ENCODE assay signal across 10 mouse cellular contexts in the genomic region with DNA sequence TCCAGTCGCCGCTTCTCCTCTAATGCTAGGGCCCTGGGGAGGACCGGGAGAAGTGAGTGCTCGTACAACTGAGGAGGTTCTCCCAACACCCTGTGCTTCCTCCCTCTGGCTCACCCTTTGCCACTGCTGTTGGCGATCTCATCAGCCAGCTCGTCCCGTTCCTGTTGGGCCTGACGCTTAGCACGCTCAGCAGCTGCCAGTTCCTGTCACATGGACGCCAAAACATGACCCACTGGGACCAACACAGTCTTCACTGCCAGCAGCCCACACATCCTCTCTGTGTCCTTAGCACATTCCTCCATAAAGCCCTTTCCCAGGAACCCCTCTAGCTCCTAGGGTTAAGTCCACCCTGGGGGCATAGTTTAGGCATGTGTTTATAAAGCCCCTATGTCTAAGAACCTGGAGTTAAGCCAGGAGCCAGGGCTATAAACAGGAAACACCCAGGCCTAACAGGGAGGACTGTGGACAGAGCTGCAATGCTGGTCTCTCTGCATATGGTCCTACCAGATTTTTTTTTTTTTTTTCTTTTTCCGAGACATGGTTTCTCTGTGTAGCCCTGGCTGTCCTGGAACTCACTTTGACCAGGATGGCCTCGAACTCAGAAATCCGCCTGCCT. TPM values are rescaled to one million over a fixed set of nuclear protein-coding genes. Genes with fewer than 3 reads are reported as not detected.
A peak's percentile ranks its signal among the peaks of the same experiment; 100 is the strongest.
DNase-seq lines count a peak whose midpoint lies in the region; ATAC-seq and TF ChIP-seq lines count a peak whose summit lies in the region.
"Had no signal": no experiment of that assay in that cellular context is flagged by ENCODE, and none has a peak within 500 bp of the region (broad histone marks: within the 10 kb centered on the region; RNA-seq: fewer than 3 reads in every experiment).

No protein-coding gene starts in this region.

- no peak for ATAC-seq in midbrain, postnatal 0 days (ENCODE audit: low FRiP score)
- ATAC-seq in midbrain, embryonic 15.5 days (replicated peaks), result no peak
- peak; percentile 39; the same call in 1 of the 2 replicates for ATAC-seq in stomach, embryonic 14.5 days (ENCODE audit: insufficient number of reproducible peaks, insufficient read depth, low FRiP score, low read depth)
- no peak for ATAC-seq in forebrain, embryonic 15.5 days (replicated peaks)

- H3K4me1 ChIP-seq in midbrain, postnatal 0 days (ENCODE audit: insufficient read depth, low read length), result no peaks in the 10 kb centered on the region
- no peaks in the 10 kb centered on the region for H3K4me1 ChIP-seq in midbrain, embryonic 15.5 days
- H3K4me1 ChIP-seq in stomach, embryonic 14.5 days (ENCODE audit: control insufficient read depth, insufficient read depth, low read length), result no peaks in the 10 kb centered on the region
- no peaks in the 10 kb centered on the region for H3K4me1 ChIP-seq in forebrain, embryonic 15.5 days
- H3K4me1 ChIP-seq in forebrain, embryonic 10.5 days, result no peaks in the 10 kb centered on the region

- 82% methylated on average over 13 of the region's 13 CpGs for WGBS in midbrain, postnatal 0 days
- WGBS in midbrain, embryonic 15.5 days, result 81% methylated on average over 13 of the region's 13 CpGs
- 71% methylated on average over 13 of the region's 13 CpGs for WGBS in stomach, embryonic 14.5 days
- WGBS in forebrain, embryonic 15.5 days, result 71% methylated on average over 13 of the region's 13 CpGs
- 90% methylated on average over 13 of the region's 13 CpGs for WGBS in forebrain, embryonic 10.5 days

- peak; percentile 14 for DNase-seq in midbrain, postnatal 0 days (ENCODE audit: low spot score)
- peak; percentile 71 to 76 for DNase-seq in gastrocnemius, adult 8-10 months (ENCODE audit: low spot score in 2 of 2)
- peak; percentile 69 for DNase-seq in kidney, adult 9 months
- no peak for DNase-seq in spleen, postnatal 36 days (ENCODE audit: low spot score in 2 of 2)
- no peak for DNase-seq in forebrain, embryonic 10.5 days (ENCODE audit: extremely low spot score, low spot score)
- DNase-seq: right cerebral cortex, adult 18-20 months had no signal

- H3K4me2 ChIP-seq in midbrain, postnatal 0 days (ENCODE audit: low read depth, low read length, poor library complexity, severe bottlenecking), result no peak overlapping the region
- H3K4me2 ChIP-seq in midbrain, embryonic 15.5 days, result no peak overlapping the region
- no peak overlapping the region for H3K4me2 ChIP-seq in stomach, embryonic 14.5 days (replicated peaks; ENCODE audit: low read depth, low read length)
- no peak overlapping the region for H3K4me2 ChIP-seq in forebrain, embryonic 15.5 days (replicated peaks)

- no peak for TF ChIP-seq CTCF in midbrain, postnatal 0 days (IDR thresholded peaks at IDR 0.05)

- no peak overlapping the region for H3K4me3 ChIP-seq in midbrain, postnatal 0 days (ENCODE audit: low read depth, low read length)
- no peak overlapping the region for H3K4me3 ChIP-seq in midbrain, embryonic 15.5 days
- H3K4me3 ChIP-seq in stomach, embryonic 14.5 days (ENCODE audit: low read depth, low read length), result no peak overlapping the region
- H3K4me3 ChIP-seq in forebrain, embryonic 15.5 days, result no peak overlapping the region
- no peak overlapping the region for H3K4me3 ChIP-seq in forebrain, embryonic 10.5 days

- H3K9me3 ChIP-seq in midbrain, postnatal 0 days (ENCODE audit: low read length), result no peaks in the 10 kb centered on the region
- no peaks in the 10 kb centered on the region for H3K9me3 ChIP-seq in midbrain, embryonic 15.5 days
- no peaks in the 10 kb centered on the region for H3K9me3 ChIP-seq in stomach, embryonic 14.5 days (ENCODE audit: control insufficient read depth, low read depth, low read length)
- no peaks in the 10 kb centered on the region for H3K9me3 ChIP-seq in forebrain, embryonic 15.5 days
- H3K9me3 ChIP-seq in forebrain, embryonic 10.5 days, result no peaks in the 10 kb centered on the region

- H3K9ac ChIP-seq in midbrain, postnatal 0 days (replicated peaks; ENCODE audit: low read length, poor library complexity, severe bottlenecking), result no peak overlapping the region
- H3K9ac ChIP-seq in midbrain, embryonic 15.5 days, result no peak overlapping the region
- H3K9ac ChIP-seq in stomach, embryonic 14.5 days (replicated peaks; ENCODE audit: low read depth, low read length), result no peak overlapping the region
- H3K9ac ChIP-seq in forebrain, embryonic 15.5 days (replicated peaks), result no peak overlapping the region

- no peaks in the 10 kb centered on the region for H3K27me3 ChIP-seq in midbrain, postnatal 0 days (ENCODE audit: insufficient read depth, low read length)
- H3K27me3 ChIP-seq in midbrain, embryonic 15.5 days (replicated peaks), result no peaks in the 10 kb centered on the region
- H3K27me3 ChIP-seq in stomach, embryonic 14.5 days (ENCODE audit: control insufficient read depth, insufficient read depth, low read length), result no peaks in the 10 kb centered on the region
- H3K27me3 ChIP-seq in forebrain, embryonic 15.5 days, result no peaks in the 10 kb centered on the region
- H3K27me3 ChIP-seq in forebrain, embryonic 10.5 days (ENCODE audit: poor library complexity, severe bottlenecking), result no peaks in the 10 kb centered on the region

- H3K36me3 ChIP-seq in midbrain, postnatal 0 days (ENCODE audit: insufficient read depth, low read length), result peaks cover 75% of the 10 kb centered on the region
- peaks cover 30% of the 10 kb centered on the region for H3K36me3 ChIP-seq in midbrain, embryonic 15.5 days (replicated peaks)
- peaks cover 97% of the 10 kb centered on the region for H3K36me3 ChIP-seq in stomach, embryonic 14.5 days (ENCODE audit: control insufficient read depth, insufficient read depth, low read length)
- H3K36me3 ChIP-seq in forebrain, embryonic 15.5 days, result peaks cover 77% of the 10 kb centered on the region
- H3K36me3 ChIP-seq in forebrain, embryonic 10.5 days (replicated peaks), result peaks cover 99% of the 10 kb centered on the region

- no peak overlapping the region for H3K27ac ChIP-seq in midbrain, postnatal 0 days (ENCODE audit: low read depth, low read length)
- H3K27ac ChIP-seq in midbrain, embryonic 15.5 days, result no peak overlapping the region
- H3K27ac ChIP-seq in stomach, embryonic 14.5 days (ENCODE audit: low read length), result peak overlapping the region; percentile 21; the same call in 1 of the 2 replicates
- no peak overlapping the region for H3K27ac ChIP-seq in forebrain, embryonic 15.5 days (replicated peaks)
- H3K27ac ChIP-seq in forebrain, embryonic 10.5 days, result no peak overlapping the region

RNA-seq across cellular contexts. Expression of gene Apol8, which starts 7.7 kb away (rescaled TPM):
- total RNA-seq in midbrain, postnatal 0 days (2014; rRNA removed), result 0.19 TPM in 1 of 2 replicates, not detected in the other
- 0.36 and 0.55 TPM in 2 replicates for polyA plus RNA-seq in midbrain, postnatal 0 days (2015; fragmentation: Nextera tagmentation; extraction: Ambion mirVana)
- polyA plus RNA-seq in midbrain, embryonic 15.5 days (2015; fragmentation: Nextera tagmentation; extraction: Ambion mirVana), result 0.18 and 0.23 TPM in 2 replicates
- total RNA-seq in gastrocnemius, adult 8-10 months (2022), result under 1 TPM in 2 of 4 experiments, not detected in 2; 0.63 to 0.86 TPM
- polyA plus RNA-seq in stomach, embryonic 14.5 days (2014; fragmentation: Nextera tagmentation; extraction: Ambion mirVana), result 0.55 TPM in 1 of 2 replicates, not detected in the other
- 0.20 TPM in 1 of 2 replicates, not detected in the other for polyA plus RNA-seq in forebrain, embryonic 15.5 days (2015; fragmentation: Nextera tagmentation; extraction: Ambion mirVana)
- polyA plus RNA-seq in forebrain, embryonic 10.5 days (2016; fragmentation: Nextera tagmentation; extraction: Ambion mirVana), result 0.07 and 0.24 TPM in 2 replicates

RNA-seq across cellular contexts. Expression of gene Apol9b, which starts 35.7 kb away (rescaled TPM):
- 0.33 TPM in 1 of 2 replicates, not detected in the other for total RNA-seq in midbrain, postnatal 0 days (2014; rRNA removed)
- polyA plus RNA-seq in midbrain, postnatal 0 days (2015; fragmentation: Nextera tagmentation; extraction: Ambion mirVana), result 0.43 TPM in 1 of 2 replicates, not detected in the other
- polyA plus RNA-seq in midbrain, embryonic 15.5 days (2015; fragmentation: Nextera tagmentation; extraction: Ambion mirVana), result not detected in 2 replicates
- not detected for total RNA-seq in gastrocnemius, adult 8-10 months (2022)
- not detected in 2 replicates for polyA plus RNA-seq in stomach, embryonic 14.5 days (2014; fragmentation: Nextera tagmentation; extraction: Ambion mirVana)
- polyA plus RNA-seq in forebrain, embryonic 15.5 days (2015; fragmentation: Nextera tagmentation; extraction: Ambion mirVana), result not detected in 2 replicates
- polyA plus RNA-seq in forebrain, embryonic 10.5 days (2016; fragmentation: Nextera tagmentation; extraction: Ambion mirVana), result not detected in 2 replicates
- polyA plus RNA-seq: liver, embryonic 16.5 days had no signal

Comparison
In these comparisons a context has a peak if more than half of its experiments do, and no peak if none do; other contexts are left out.
1. DNase-seq: peak in midbrain, postnatal 0 days (single experiment), gastrocnemius, adult 8-10 months (2 of 2) and kidney, adult 9 months (single experiment); none in spleen, postnatal 36 days (0 of 2) and forebrain, embryonic 10.5 days (single experiment).